Mouse (Mus musculus): Measurements from ENCODE around the gene Rasgef1a. TPM values are rescaled to one million over a fixed set of nuclear protein-coding genes. Genes with fewer than 3 reads are reported as not detected.

Gene Rasgef1a
- total and polyA plus RNA-seq, 2 experiments from 2014 or later = 13.1 to 25.4 TPM

DNA sequence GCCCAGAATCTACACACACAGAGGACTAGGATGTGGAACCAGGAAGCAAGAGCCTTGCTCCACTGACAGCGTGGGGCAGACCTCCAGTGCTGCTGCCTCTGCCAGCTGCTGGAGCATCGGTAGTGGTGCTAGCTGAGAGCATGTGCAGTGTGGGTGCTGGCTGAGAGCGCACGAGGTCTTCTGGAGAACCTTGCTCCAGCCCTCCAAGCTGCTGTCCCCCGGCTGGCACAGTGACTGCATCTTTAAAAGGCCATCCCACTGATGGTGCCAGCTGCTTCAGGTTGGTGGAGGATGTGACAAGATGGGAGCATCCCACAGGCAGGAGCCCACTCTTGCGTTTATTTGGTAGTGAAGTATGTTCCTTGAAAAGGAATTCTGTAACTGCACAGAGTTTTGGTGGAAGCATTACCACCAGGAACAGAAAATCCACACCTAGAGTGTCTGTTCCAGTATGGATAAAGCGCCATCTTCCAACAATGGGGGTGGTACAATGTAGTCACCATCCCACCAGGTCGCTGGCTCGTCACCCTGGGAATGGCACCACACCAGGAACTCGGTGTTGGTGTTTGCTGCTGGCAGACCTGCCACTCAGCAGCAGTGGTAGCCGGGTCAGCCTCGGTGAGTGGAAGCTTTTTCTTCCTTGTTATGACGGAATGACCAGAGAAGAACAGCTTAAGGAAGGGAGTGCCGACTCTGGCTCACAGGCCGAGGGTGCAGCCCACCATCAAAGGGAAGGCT, 11.8 kb downstream of the Rasgef1a start:
- H3K36me3 ChIP-seq (ENCODE audit: insufficient read depth) = no peaks in the 10 kb centered on the region
- no peaks in the 10 kb centered on the region for H3K27me3 ChIP-seq (ENCODE audit: insufficient read depth, low read length)
- peaks cover 6% of the 10 kb centered on the region; the same call in 1 of the 2 replicates for H3K4me1 ChIP-seq (ENCODE audit: insufficient read depth)
- 70% methylated on average over 15 of the region's 15 CpGs for whole genome bisulfite sequencing
- no peak overlapping the region for H3K9ac ChIP-seq
- H3K4me2 ChIP-seq (ENCODE audit: low read depth) = no peak overlapping the region
- DNase-seq (no peak), ATAC-seq (no peak)
- H3K27ac ChIP-seq (ENCODE audit: low read depth, low read length) = no peak overlapping the region; the same call in 1 of the 2 replicates
- no peaks in the 10 kb centered on the region for H3K9me3 ChIP-seq (ENCODE audit: low read length)
- H3K4me3 ChIP-seq (ENCODE audit: low read depth, low read length) = no peak overlapping the region
- TF ChIP-seq CTCF (IDR thresholded peaks at IDR 0.05; ENCODE audit: low read depth) = no peak

DNA sequence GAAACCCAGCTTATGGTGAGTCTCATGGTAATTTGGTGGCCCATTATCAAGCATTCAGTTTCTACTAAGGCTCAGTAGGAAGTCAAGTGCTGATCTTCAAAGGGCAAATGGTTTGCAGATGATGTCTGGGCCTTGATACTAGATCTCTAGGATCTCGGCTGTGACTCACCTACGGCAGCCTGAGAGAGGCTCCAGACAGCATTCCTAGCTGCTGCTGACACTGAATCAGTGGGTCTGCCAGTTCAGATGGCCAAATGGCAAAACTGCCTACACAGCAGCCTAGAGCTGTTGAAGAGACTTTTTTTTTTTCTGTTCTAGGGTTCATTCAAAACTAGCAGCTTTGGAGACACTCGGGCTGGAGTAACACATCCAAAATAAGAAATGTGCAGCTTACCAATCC, 15.8 kb downstream of the Rasgef1a start:
- no peaks in the 10 kb centered on the region for H3K9me3 ChIP-seq (ENCODE audit: low read length)
- H3K27me3 ChIP-seq (ENCODE audit: insufficient read depth, low read length) = no peaks in the 10 kb centered on the region
- 93% methylated on average over 3 of the region's 3 CpGs for WGBS
- DNase-seq = no peak
- no peak overlapping the region for H3K4me3 ChIP-seq (ENCODE audit: low read depth, low read length)
- no peak for ATAC-seq
- TF ChIP-seq CTCF (IDR thresholded peaks at IDR 0.05; ENCODE audit: low read depth) = no peak
- H3K27ac ChIP-seq (ENCODE audit: low read depth, low read length) = no peak overlapping the region
- H3K9ac ChIP-seq = no peak overlapping the region
- no peak overlapping the region for H3K4me2 ChIP-seq (ENCODE audit: low read depth)
- H3K4me1 ChIP-seq (ENCODE audit: insufficient read depth) = no peaks in the 10 kb centered on the region
- H3K36me3 ChIP-seq (ENCODE audit: insufficient read depth) = no peaks in the 10 kb centered on the region

DNA sequence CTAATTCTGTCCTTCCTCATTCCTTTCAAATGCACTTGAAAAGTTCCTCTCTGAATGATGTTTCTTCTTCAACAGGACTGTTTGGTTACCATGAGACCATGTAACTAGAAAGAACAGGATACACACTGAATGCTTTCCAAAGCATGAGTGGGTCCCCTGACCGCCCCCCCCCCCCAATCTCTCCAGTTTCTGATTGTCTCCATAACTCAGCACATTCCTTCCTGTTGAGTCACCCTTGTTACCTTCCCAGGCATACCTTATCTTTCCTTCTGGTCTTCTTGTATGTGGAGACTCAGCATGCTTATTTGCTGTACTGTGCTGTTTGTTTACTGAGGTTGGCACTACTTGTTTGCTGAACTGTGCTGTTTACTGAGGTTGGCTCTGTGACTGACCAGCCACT, 20.2 kb downstream of the Rasgef1a start:
- no peak overlapping the region for H3K9ac ChIP-seq
- no peaks in the 10 kb centered on the region for H3K36me3 ChIP-seq (ENCODE audit: insufficient read depth)
- TF ChIP-seq CTCF (IDR thresholded peaks at IDR 0.05; ENCODE audit: low read depth) = no peak
- no peak overlapping the region for H3K4me3 ChIP-seq (ENCODE audit: low read depth, low read length)
- DNase-seq (no peak), ATAC-seq (no peak)
- H3K4me1 ChIP-seq (ENCODE audit: insufficient read depth) = no peaks in the 10 kb centered on the region
- H3K9me3 ChIP-seq (ENCODE audit: low read length) = no peaks in the 10 kb centered on the region
- no peaks in the 10 kb centered on the region for H3K27me3 ChIP-seq (ENCODE audit: insufficient read depth, low read length)
- H3K4me2 ChIP-seq (ENCODE audit: low read depth) = no peak overlapping the region
- WGBS = 75% methylated on average over 1 of the region's 1 CpGs
- H3K27ac ChIP-seq (ENCODE audit: low read depth, low read length) = no peak overlapping the region

DNA sequence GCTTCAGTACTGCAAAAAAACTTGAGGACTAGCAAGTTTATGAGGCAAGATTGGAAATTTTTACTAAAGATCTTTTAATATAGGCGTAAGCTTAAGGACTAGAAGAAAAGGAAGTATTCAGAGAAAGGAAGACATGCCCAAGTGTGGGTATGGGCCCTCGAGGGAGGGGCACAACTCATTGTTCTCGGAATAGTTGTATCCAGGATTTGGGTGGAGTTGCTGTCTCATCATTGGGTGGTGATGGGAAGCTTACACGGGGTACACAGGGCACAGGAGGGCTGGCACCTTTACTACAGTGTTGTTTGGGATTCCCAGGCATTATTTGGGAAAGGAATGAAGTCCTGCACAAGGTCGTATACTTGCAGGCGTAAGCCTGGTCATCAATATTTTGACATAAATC, 24.4 kb downstream of the Rasgef1a start:
- ATAC-seq = no peak
- H3K9ac ChIP-seq = no peak overlapping the region
- no peak for TF ChIP-seq CTCF (IDR thresholded peaks at IDR 0.05; ENCODE audit: low read depth)
- DNase-seq = no peak
- H3K4me2 ChIP-seq (ENCODE audit: low read depth) = no peak overlapping the region
- no peaks in the 10 kb centered on the region for H3K4me1 ChIP-seq (ENCODE audit: insufficient read depth)
- H3K27ac ChIP-seq (ENCODE audit: low read depth, low read length) = no peak overlapping the region
- no peaks in the 10 kb centered on the region for H3K9me3 ChIP-seq (ENCODE audit: low read length)
- no peak overlapping the region for H3K4me3 ChIP-seq (ENCODE audit: low read depth, low read length)
- no peaks in the 10 kb centered on the region for H3K27me3 ChIP-seq (ENCODE audit: insufficient read depth, low read length)
- WGBS = 73% methylated on average over 6 of the region's 6 CpGs
- no peaks in the 10 kb centered on the region for H3K36me3 ChIP-seq (ENCODE audit: insufficient read depth)

DNA sequence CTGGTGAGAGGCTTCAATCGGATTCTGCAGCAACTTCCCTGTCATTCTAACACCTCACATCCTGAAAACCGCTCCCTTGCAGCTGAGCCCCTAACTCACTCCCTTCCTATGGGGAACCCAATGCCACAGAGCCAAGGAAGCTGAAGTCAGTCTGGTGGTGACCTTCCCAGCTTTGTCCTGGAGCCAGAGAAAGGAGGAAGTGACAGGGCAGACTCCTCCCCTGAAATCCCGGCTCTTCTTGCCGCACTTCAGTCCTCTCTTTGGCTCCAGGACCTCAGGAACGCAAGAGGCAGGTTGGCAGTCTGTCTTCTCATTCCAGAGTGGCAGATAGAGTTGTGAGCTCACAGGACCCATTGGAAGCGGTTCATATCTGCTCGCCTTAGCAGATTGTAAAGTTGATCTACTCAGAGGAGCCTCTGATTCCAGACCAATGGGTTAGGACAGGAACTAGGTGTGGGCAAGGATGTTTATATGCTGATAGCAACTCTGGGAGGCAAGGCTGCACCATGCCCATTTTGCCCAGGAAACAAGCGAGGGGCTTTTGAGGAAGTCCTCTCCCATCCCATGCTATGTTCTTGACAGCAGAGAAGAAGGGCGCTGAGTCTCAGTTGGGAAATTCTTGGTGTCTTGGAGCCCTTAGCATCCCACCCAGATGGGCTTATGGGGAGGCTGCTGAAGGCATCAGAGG, 25.0 kb downstream of the Rasgef1a start:
- Histone ChIP-seq H3K9me3 (ENCODE audit: low read length) (no peaks in the 10 kb centered on the region), H3K27me3 (ENCODE audit: insufficient read depth, low read length) (no peaks in the 10 kb centered on the region), H3K36me3 (ENCODE audit: insufficient read depth) (no peaks in the 10 kb centered on the region), H3K4me1 (ENCODE audit: insufficient read depth) (no peaks in the 10 kb centered on the region), H3K4me2 (ENCODE audit: low read depth) (no peak overlapping the region), H3K9ac (no peak overlapping the region), H3K27ac (ENCODE audit: low read depth, low read length) (no peak overlapping the region), H3K4me3 (ENCODE audit: low read depth, low read length) (no peak overlapping the region)
- no peak for TF ChIP-seq CTCF (IDR thresholded peaks at IDR 0.05; ENCODE audit: low read depth)
- ATAC-seq (no peak), DNase-seq (no peak)
- WGBS = 82% methylated on average over 9 of the region's 9 CpGs

DNA sequence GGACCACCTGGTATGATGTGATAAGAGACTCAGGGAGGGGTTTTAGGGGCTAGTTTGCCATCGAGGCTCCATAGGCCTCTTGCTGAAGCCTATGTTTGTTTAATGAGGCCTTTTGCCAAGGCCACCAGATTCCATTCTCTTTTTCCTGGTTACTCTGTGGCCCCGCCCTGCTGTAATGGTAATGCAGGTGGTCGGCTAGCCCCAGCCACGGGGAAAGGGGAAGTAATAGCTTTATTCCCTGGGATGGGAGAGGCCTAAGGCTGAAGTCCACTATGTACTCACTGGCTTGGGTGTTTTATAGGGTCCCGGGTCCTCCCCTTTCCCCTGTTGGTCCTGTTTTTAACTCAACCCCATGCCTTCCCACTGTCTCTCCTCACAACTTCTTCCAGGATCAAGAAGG, 25.6 kb downstream of the Rasgef1a start:
- ATAC-seq (no peak), DNase-seq (no peak)
- no peaks in the 10 kb centered on the region for H3K9me3 ChIP-seq (ENCODE audit: low read length)
- H3K27me3 ChIP-seq (ENCODE audit: insufficient read depth, low read length) = no peaks in the 10 kb centered on the region
- no peak overlapping the region for H3K9ac ChIP-seq
- H3K36me3 ChIP-seq (ENCODE audit: insufficient read depth) = no peaks in the 10 kb centered on the region
- 80% methylated on average over 5 of the region's 5 CpGs for WGBS
- H3K4me2 ChIP-seq (ENCODE audit: low read depth) = no peak overlapping the region
- H3K4me3 ChIP-seq (ENCODE audit: low read depth, low read length) = no peak overlapping the region
- TF ChIP-seq CTCF (IDR thresholded peaks at IDR 0.05; ENCODE audit: low read depth) = no peak
- H3K4me1 ChIP-seq (ENCODE audit: insufficient read depth) = no peaks in the 10 kb centered on the region
- no peak overlapping the region for H3K27ac ChIP-seq (ENCODE audit: low read depth, low read length)

DNA sequence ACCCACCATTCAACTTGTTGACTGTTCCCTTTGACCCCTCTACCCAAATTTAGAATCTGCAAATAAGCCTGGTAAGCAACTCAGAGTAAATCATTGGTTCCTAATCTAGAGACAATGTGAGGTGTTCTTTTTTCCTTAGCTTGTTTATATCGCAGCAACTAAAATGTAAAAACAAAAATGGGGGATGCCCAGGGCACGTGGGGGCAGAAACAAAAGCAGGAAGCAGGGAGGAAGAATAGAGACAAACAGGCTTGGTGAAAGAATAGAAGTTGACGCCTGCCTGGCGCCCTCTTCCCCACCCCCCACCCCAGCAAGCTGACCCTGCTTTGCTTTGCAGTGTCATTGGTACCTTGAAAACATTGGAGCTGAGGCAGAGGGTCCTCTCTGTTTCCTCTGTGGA, 33.9 kb downstream of the Rasgef1a start:
- Histone ChIP-seq H3K4me3 (ENCODE audit: low read depth, low read length) (no peak overlapping the region), H3K27ac (ENCODE audit: low read depth, low read length) (no peak overlapping the region), H3K27me3 (ENCODE audit: insufficient read depth, low read length) (no peaks in the 10 kb centered on the region), H3K9me3 (ENCODE audit: low read length) (no peaks in the 10 kb centered on the region), H3K36me3 (ENCODE audit: insufficient read depth) (no peaks in the 10 kb centered on the region), H3K4me2 (ENCODE audit: low read depth) (no peak overlapping the region), H3K9ac (no peak overlapping the region), H3K4me1 (ENCODE audit: insufficient read depth) (no peaks in the 10 kb centered on the region)
- ATAC-seq = no peak
- no peak for DNase-seq
- no peak for TF ChIP-seq CTCF (IDR thresholded peaks at IDR 0.05; ENCODE audit: low read depth)
- WGBS = 47% methylated on average over 4 of the region's 4 CpGs

All from forebrain, postnatal 0 days (tissue).